Mouse (Mus musculus) MEL (cell line): ENCODE results near the gene Haus7. TPM values are rescaled to one million over a fixed set of nuclear protein-coding genes. Genes with fewer than 3 reads are reported as not detected.

Experiments
- DNase-seq: peaks from one replicate; pipeline ENCODE4 v3.0.0; 2011; ENCODE audit warnings: low read depth, low spot score
- H3K27ac ChIP-seq: 2 replicates; pipeline ENCODE4 v1.5.1; 2012; ENCODE audit warnings: low read depth, mild to moderate bottlenecking, control low read depth, low read length, moderate library complexity; ENCODE audit not compliant: control insufficient read depth
- H3K27me3 ChIP-seq, 2 experiments: fragments of 150-350 bp in 1 of 2; sonication (generic) in 1 of 2; 2 replicates each; pipeline ENCODE4 v1.6.1; 2012; ENCODE audit warnings: low read length in 2 of 2, mild to moderate bottlenecking in 2 of 2, improper control_type of control experiment in 1 of 2, moderate library complexity in 1 of 2; ENCODE audit not compliant: insufficient read depth in 2 of 2, control insufficient read depth in 1 of 2
- H3K36me3 ChIP-seq, 2 experiments: 2 replicates each; pipeline ENCODE4 v1.6.1; 2012 to 2014; ENCODE audit warnings: low read length in 2 of 2, improper control_type of control experiment in 1 of 2, inconsistent platforms in 1 of 2, mild to moderate bottlenecking in 1 of 2; ENCODE audit not compliant: insufficient read depth in 2 of 2, control insufficient read depth in 1 of 2
- H3K4me1 ChIP-seq, 2 experiments: fragments of 150-350 bp in 1 of 2; sonication (generic) in 1 of 2; 2 replicates each; pipeline ENCODE4 v1.6.1; 2012; ENCODE audit warnings: low read length in 2 of 2, improper control_type of control experiment in 1 of 2, mild to moderate bottlenecking in 1 of 2; ENCODE audit not compliant: insufficient read depth in 2 of 2, control insufficient read depth in 1 of 2
- H3K4me3 ChIP-seq, 2 experiments: fragments of 150-350 bp in 1 of 2; sonication (generic) in 1 of 2; 2 replicates each; pipeline ENCODE4 v1.5.1; 2012; ENCODE audit warnings: low read depth in 2 of 2, low read length in 2 of 2, mild to moderate bottlenecking in 2 of 2, moderate library complexity in 2 of 2, control low read depth in 1 of 2, improper control_type of control experiment in 1 of 2; ENCODE audit not compliant: control insufficient read depth in 1 of 2, insufficient read depth in 1 of 2
- H3K79me2 ChIP-seq: 2 replicates; pipeline ENCODE4 v1.6.1; 2012; ENCODE audit warnings: mild to moderate bottlenecking, low read length, moderate library complexity; ENCODE audit not compliant: control insufficient read depth, poor library complexity, insufficient read depth
- H3K9ac ChIP-seq: 2 replicates; pipeline ENCODE4 v1.6.1; 2012; ENCODE audit warnings: low read depth, mild to moderate bottlenecking, control low read depth, low read length, moderate library complexity; ENCODE audit not compliant: control insufficient read depth, poor library complexity, severe bottlenecking
- H3K9me3 ChIP-seq: fragments of 150-350 bp; sonication (generic); replicated peaks from 2 replicates; pipeline ENCODE4 v1.6.1; 2012; ENCODE audit warnings: mild to moderate bottlenecking, low read length, improper control_type of control experiment, moderate library complexity; ENCODE audit not compliant: insufficient read depth
- BHLHE40 ChIP-seq: IDR thresholded peaks from 2 replicates; pipeline ENCODE4 v1.6.1; 2012; ENCODE audit warnings: low read depth, mild to moderate bottlenecking, inconsistent platforms, low read length, improper control_type of control experiment, borderline replicate concordance
- CHD1 ChIP-seq: IDR thresholded peaks from 2 replicates; pipeline ENCODE4 v1.6.1; 2012; ENCODE audit warnings: low read depth, mild to moderate bottlenecking, inconsistent platforms, low read length, improper control_type of control experiment
- CHD2 ChIP-seq: IDR thresholded peaks from 2 replicates; pipeline ENCODE4 v1.6.1; 2011; ENCODE audit warnings: low read length, improper control_type of control experiment
- CTCF ChIP-seq, 3 experiments: IDR thresholded peaks in 2 of 3; conservative IDR thresholded peaks in 1 of 3; 2 replicates each; pipeline ENCODE4 v1.5.1; 2011 to 2012; ENCODE audit warnings: low read length in 3 of 3, low read depth in 2 of 3, mild to moderate bottlenecking in 2 of 3, improper control_type of control experiment in 1 of 3, inconsistent platforms in 1 of 3, mixed read lengths in 1 of 3, moderate library complexity in 1 of 3; ENCODE audit not compliant: control insufficient read depth in 1 of 3, insufficient read depth in 1 of 3, poor library complexity in 1 of 3, severe bottlenecking in 1 of 3
- ELF1 ChIP-seq: IDR thresholded peaks from 2 replicates; pipeline ENCODE4 v1.6.1; 2014; ENCODE audit warnings: low read depth, mild to moderate bottlenecking, inconsistent platforms, low read length, improper control_type of control experiment, moderate library complexity
- GABPA ChIP-seq: IDR thresholded peaks from 2 replicates; pipeline ENCODE4 v1.6.1; 2012; ENCODE audit warnings: low read depth, mild to moderate bottlenecking, inconsistent platforms, low read length, improper control_type of control experiment, moderate library complexity
- GATA1 ChIP-seq: IDR thresholded peaks from 2 replicates; pipeline ENCODE4 v1.6.1; 2011; ENCODE audit warnings: low read depth, low read length, improper control_type of control experiment
- KAT2A ChIP-seq: conservative IDR thresholded peaks from 2 replicates; pipeline ENCODE4 v1.6.1; 2012; ENCODE audit warnings: low read depth, low read length, improper control_type of control experiment, inconsistent platforms
- MAZ ChIP-seq: IDR thresholded peaks from 2 replicates; pipeline ENCODE4 v1.6.1; 2012; ENCODE audit warnings: low read depth, mild to moderate bottlenecking, inconsistent platforms, low read length, improper control_type of control experiment
- MEF2A ChIP-seq: IDR thresholded peaks from 2 replicates; pipeline ENCODE4 v1.6.1; 2014; ENCODE audit warnings: low read depth, mild to moderate bottlenecking, inconsistent platforms, low read length, improper control_type of control experiment; ENCODE audit not compliant: poor library complexity, insufficient replicate concordance, severe bottlenecking; ENCODE audit errors: extremely low read depth
- MXI1 ChIP-seq: IDR thresholded peaks from 2 replicates; pipeline ENCODE4 v1.6.1; 2011; ENCODE audit warnings: mild to moderate bottlenecking, low read depth, low read length, improper control_type of control experiment
- MYB ChIP-seq: IDR thresholded peaks from 2 replicates; pipeline ENCODE4 v1.6.1; 2011; ENCODE audit warnings: mild to moderate bottlenecking, low read depth, low read length, improper control_type of control experiment
- MYC ChIP-seq: IDR thresholded peaks from 2 replicates; pipeline ENCODE4 v1.6.1; 2011; ENCODE audit warnings: low read depth, mild to moderate bottlenecking, low read length, improper control_type of control experiment, moderate library complexity
- NELFE ChIP-seq: IDR thresholded peaks from 2 replicates; pipeline ENCODE4 v1.6.1; 2011; ENCODE audit warnings: low read depth, low read length, improper control_type of control experiment
- NRF1 ChIP-seq: IDR thresholded peaks from 2 replicates; pipeline ENCODE4 v1.6.1; 2014; ENCODE audit warnings: low read depth, mild to moderate bottlenecking, inconsistent platforms, low read length, improper control_type of control experiment, moderate library complexity; ENCODE audit not compliant: poor library complexity, insufficient read depth, severe bottlenecking
- SIN3A ChIP-seq: IDR thresholded peaks from 2 replicates; pipeline ENCODE4 v1.6.1; 2012; ENCODE audit warnings: low read length, improper control_type of control experiment, inconsistent platforms
- SMC3 ChIP-seq: IDR thresholded peaks from 2 replicates; pipeline ENCODE4 v1.6.1; 2011; ENCODE audit warnings: low read depth, low read length, improper control_type of control experiment
- TAL1 ChIP-seq: IDR thresholded peaks from 2 replicates; pipeline ENCODE4 v1.6.1; 2012; ENCODE audit warnings: mild to moderate bottlenecking, inconsistent platforms, low read length, moderate library complexity, mixed read lengths
- TBP ChIP-seq: IDR thresholded peaks from 2 replicates; pipeline ENCODE4 v1.8.0; 2011; ENCODE audit warnings: low read depth, low read length, improper control_type of control experiment
- UBTF ChIP-seq: IDR thresholded peaks from 2 replicates; pipeline ENCODE4 v1.6.1; 2012; ENCODE audit warnings: low read depth, mild to moderate bottlenecking, inconsistent platforms, low read length, improper control_type of control experiment, moderate library complexity, borderline replicate concordance; ENCODE audit not compliant: insufficient read depth
- USF1 ChIP-seq: IDR thresholded peaks from 2 replicates; pipeline ENCODE4 v1.6.1; 2014; ENCODE audit warnings: low read depth, mild to moderate bottlenecking, inconsistent platforms, low read length, improper control_type of control experiment, moderate library complexity
- USF2 ChIP-seq, 2 experiments: IDR thresholded peaks; 2 replicates each; pipeline ENCODE4 v1.6.1; 2011 to 2012; ENCODE audit warnings: improper control_type of control experiment in 2 of 2, low read length in 2 of 2, borderline replicate concordance in 1 of 2, inconsistent platforms in 1 of 2, low read depth in 1 of 2, mild to moderate bottlenecking in 1 of 2; ENCODE audit not compliant: insufficient read depth in 1 of 2
- ZC3H11A ChIP-seq: IDR thresholded peaks from 2 replicates; pipeline ENCODE4 v1.6.1; 2012; ENCODE audit warnings: low read depth, mild to moderate bottlenecking, inconsistent platforms, low read length, improper control_type of control experiment
- ZKSCAN1 ChIP-seq: IDR thresholded peaks from 2 replicates; pipeline ENCODE4 v1.6.1; 2012; ENCODE audit warnings: low read depth, mild to moderate bottlenecking, inconsistent platforms, low read length, improper control_type of control experiment, moderate library complexity
- ZNF384 ChIP-seq: IDR thresholded peaks from 2 replicates; pipeline ENCODE4 v1.6.1; 2012; ENCODE audit warnings: low read depth, mild to moderate bottlenecking, inconsistent platforms, low read length, improper control_type of control experiment
- polyA plus RNA-seq, 2 experiments: library from polyadenylated mRNA; stranded (reverse) in 1 of 2; unstranded in 1 of 2; fragments of >175 nt in 1 of 2; fragments of >200 nt in 1 of 2; gene quantifications; 2 replicates each; pipeline versions ENCODE4 v1.2.1 to v1.2.4; 2012; ENCODE audit warnings: low replicate concordance in 2 of 2, low read depth in 1 of 2; ENCODE audit not compliant: insufficient read length in 2 of 2, insufficient read depth in 1 of 2, missing spikeins in 1 of 2
- total RNA-seq: library from RNA; depleted of rRNA; stranded (reverse); fragments of 300-350 nt; gene quantifications from 2 replicates; pipeline ENCODE4 v1.2.3, GENCODE M21; 2012

Gene Haus7
- total and polyA plus RNA-seq, 3 experiments, result 24.0 to 27.9 TPM; not detected in 1

DNA sequence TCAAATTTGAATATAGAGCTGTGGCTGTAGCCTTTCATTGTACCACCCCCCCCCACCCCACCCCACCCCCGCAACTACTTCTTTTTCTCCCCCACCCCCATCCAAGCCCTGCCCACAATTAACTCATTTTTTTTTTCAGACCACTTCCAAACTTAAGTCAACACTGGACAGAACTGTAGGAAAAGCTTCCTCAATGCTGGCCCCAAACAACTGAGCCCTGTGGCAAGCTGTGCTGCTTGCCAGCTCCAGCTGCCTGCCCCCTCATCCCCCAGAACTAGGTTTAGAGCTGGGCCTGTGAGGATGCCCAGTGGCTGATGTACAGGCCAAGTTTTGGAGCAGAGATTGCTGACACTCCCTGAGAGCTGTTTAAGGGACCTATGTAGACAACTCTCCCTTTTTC, 9.9 kb upstream of the Haus7 start:
- Histone ChIP-seq H3K4me1 (no peaks in the 10 kb centered on the region), H3K27ac (no peak overlapping the region), H3K9me3 (no peaks in the 10 kb centered on the region), H3K9ac (no peak overlapping the region), H3K4me3 (no peak overlapping the region), H3K36me3 (no peaks in the 10 kb centered on the region), H3K27me3 (no peaks in the 10 kb centered on the region; a peak in 1 of 4 replicates), H3K79me2 (no peaks in the 10 kb centered on the region)
- TF ChIP-seq CTCF (IDR thresholded peaks at IDR 0.05 in 2 of 3, conservative IDR thresholded peaks at IDR 0.05 in 1 of 3; ENCODE audit: control insufficient read depth in 1 of 3, insufficient read depth in 1 of 3, low read depth in 2 of 3, low read length in 3 of 3, poor library complexity in 1 of 3, severe bottlenecking in 1 of 3), result no peak
- TF ChIP-seq MYB, result no peak
- no peak for TF ChIP-seq USF2 (IDR thresholded peaks at IDR 0.05; ENCODE audit: borderline replicate concordance in 1 of 2, insufficient read depth in 1 of 2, low read depth in 1 of 2, low read length in 2 of 2)
- TF ChIP-seq BHLHE40, result no peak
- no peak for TF ChIP-seq CHD2
- TF ChIP-seq MYC, result no peak
- no peak for TF ChIP-seq UBTF
- no peak for TF ChIP-seq MAZ
- TF ChIP-seq USF1, result no peak
- no peak for TF ChIP-seq NRF1
- TF ChIP-seq SIN3A, result no peak
- no peak for TF ChIP-seq GABPA
- no peak for TF ChIP-seq TBP
- TF ChIP-seq MXI1, result no peak
- no peak for TF ChIP-seq KAT2A
- no peak for TF ChIP-seq ELF1
- TF ChIP-seq ZC3H11A, result no peak
- no peak for TF ChIP-seq TAL1
- TF ChIP-seq GATA1, result no peak
- TF ChIP-seq SMC3, result no peak
- DNase-seq, result no peak

DNA sequence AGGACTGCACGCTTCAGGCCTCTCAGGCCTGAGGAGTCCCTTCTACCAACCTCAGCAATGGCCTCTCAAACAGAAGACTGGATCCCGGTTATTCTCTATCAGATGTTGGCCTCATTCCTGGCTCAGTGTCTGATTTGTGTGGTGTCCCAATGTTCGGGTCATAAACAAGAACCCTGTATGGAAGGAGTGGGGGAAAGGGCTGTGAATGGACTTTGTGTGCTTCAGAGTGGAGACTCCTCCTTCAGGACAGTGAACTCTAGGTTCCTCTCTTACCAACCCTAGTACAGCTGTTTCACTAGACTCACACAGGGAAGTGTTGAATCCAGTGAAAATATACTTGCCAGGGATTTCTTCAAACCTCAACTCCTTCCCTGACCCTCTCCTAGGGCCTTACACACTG, 9.5 kb upstream of the Haus7 start:
- Histone ChIP-seq H3K79me2 (no peaks in the 10 kb centered on the region), H3K4me3 (no peak overlapping the region), H3K9ac (no peak overlapping the region), H3K36me3 (no peaks in the 10 kb centered on the region), H3K4me1 (no peaks in the 10 kb centered on the region), H3K27ac (no peak overlapping the region), H3K27me3 (no peaks in the 10 kb centered on the region; a peak in 1 of 4 replicates), H3K9me3 (no peaks in the 10 kb centered on the region)
- no peak for DNase-seq
- TF ChIP-seq CHD1 (no peak), MEF2A (no peak), USF2 (IDR thresholded peaks at IDR 0.05; ENCODE audit: borderline replicate concordance in 1 of 2, insufficient read depth in 1 of 2, low read depth in 1 of 2, low read length in 2 of 2) (no peak), ZKSCAN1 (no peak), CHD2 (no peak), SIN3A (no peak), KAT2A (no peak), ZNF384 (no peak), NRF1 (no peak), USF1 (no peak), NELFE (no peak), GATA1 (no peak), MAZ (no peak), ELF1 (no peak), TAL1 (no peak), UBTF (no peak), MYC (no peak), MXI1 (no peak)
